Mouse (Mus musculus) heart, embryonic 11.5 days (tissue): Measurements from ENCODE around the gene Man2c1. TPM values are rescaled to one million over a fixed set of nuclear protein-coding genes. Genes with fewer than 3 reads are reported as not detected.

ENCODE experiments used
- ATAC-seq: fragments of 200-750 bp; cut with Nextera tagmentation; replicated peaks from 2 replicates; pipeline ENCODE4 v1.8.0; 2017; ENCODE audit warnings: moderate library complexity; ENCODE audit not compliant: insufficient number of reproducible peaks, low FRiP score, low TSS enrichment
- H3K27ac ChIP-seq: fragments of 300-500 bp; sonication (generic); 2 replicates; pipeline ENCODE4 v1.5.1; 2014; ENCODE audit warnings: mild to moderate bottlenecking, low read depth, low read length
- H3K27me3 ChIP-seq: fragments of 300-500 bp; sonication (generic); 2 replicates; pipeline ENCODE4 v1.6.1; 2014; ENCODE audit warnings: mild to moderate bottlenecking, low read length, mixed read lengths; ENCODE audit not compliant: control insufficient read depth, insufficient read depth
- H3K36me3 ChIP-seq: fragments of 300-500 bp; sonication (generic); 2 replicates; pipeline ENCODE4 v1.6.1; 2014; ENCODE audit warnings: mild to moderate bottlenecking, low read length, moderate library complexity, mixed read lengths; ENCODE audit not compliant: control insufficient read depth, insufficient read depth
- H3K4me1 ChIP-seq: fragments of 300-500 bp; sonication (generic); 2 replicates; pipeline ENCODE4 v1.6.1; 2014; ENCODE audit warnings: low read length; ENCODE audit not compliant: control insufficient read depth, insufficient read depth
- H3K4me2 ChIP-seq: fragments of 300-500 bp; sonication (generic); 2 replicates; pipeline ENCODE4 v1.6.1; 2014; ENCODE audit warnings: mild to moderate bottlenecking, moderate library complexity
- H3K4me3 ChIP-seq: fragments of 300-500 bp; sonication (generic); 2 replicates; pipeline ENCODE4 v1.5.1; 2014; ENCODE audit warnings: low read depth, low read length
- H3K9ac ChIP-seq: fragments of 300-500 bp; sonication (generic); 2 replicates; pipeline ENCODE4 v1.6.1; 2014; ENCODE audit warnings: mild to moderate bottlenecking, low read depth, low read length, moderate library complexity
- H3K9me3 ChIP-seq: fragments of 300-500 bp; sonication (generic); replicated peaks from 2 replicates; pipeline ENCODE4 v1.6.1; 2016; ENCODE audit warnings: low read length; ENCODE audit not compliant: control insufficient read depth
- WGBS: fragments of 180-500 bp; shearing (Covaris S2); extraction: QIAGEN DNeasy Blood & Tissue Kit; methylation state at CpG from one replicate; pipeline ENCODE4 v1.1.7; 2014; ENCODE audit not compliant: insufficient replicate concordance; 5-methylcytosine and 5-hydroxymethylcytosine counted together
- polyA plus RNA-seq: library from polyadenylated mRNA; unstranded; fragments of >200 nt; fragmentation: Nextera tagmentation; extraction: Ambion mirVana; gene quantifications from 2 replicates; pipeline ENCODE4 v1.2.1, GENCODE M21; 2014

Man2c1 gene
- polyA plus RNA-seq, 1 experiment from 2014 or later = 22.0 TPM

- Histone ChIP-seq H3K4me3 (no peak overlapping the region), H3K4me2 (no peak overlapping the region), H3K27ac (no peak overlapping the region), H3K27me3 (no peaks in the 10 kb centered on the region), H3K9ac (no peak overlapping the region), H3K36me3 (peaks cover 24% of the 10 kb centered on the region), H3K9me3 (no peaks in the 10 kb centered on the region), H3K4me1 (no peaks in the 10 kb centered on the region)
- WGBS = 83% methylated on average over 5 of the region's 5 CpGs
- ATAC-seq = no peak
These were observed 9.1 kb downstream of the Man2c1 start for GRCm38 (mm10) chr9:57139571-57139970.

- no peak for ATAC-seq
- Histone ChIP-seq H3K27ac (no peak overlapping the region), H3K36me3 (peaks cover 20% of the 10 kb centered on the region)
These were observed 11.2 kb downstream of the Man2c1 start for GRCm38 (mm10) chr9:57141417-57142353.

GRCm38 (mm10) chr9:57143212-57143611 lies 12.7 kb downstream of the Man2c1 start:
- Histone ChIP-seq H3K4me1 (peaks cover 4% of the 10 kb centered on the region; the same call in 1 of the 2 replicates), H3K27me3 (no peaks in the 10 kb centered on the region), H3K9ac (no peak overlapping the region), H3K4me3 (no peak overlapping the region), H3K27ac (no peak overlapping the region), H3K4me2 (no peak overlapping the region), H3K9me3 (no peaks in the 10 kb centered on the region), H3K36me3 (peaks cover 14% of the 10 kb centered on the region)
- ATAC-seq = no peak
- WGBS = 81% methylated on average over 11 of the region's 11 CpGs

More at GRCm38 (mm10) chr9:57141417-57142353, 11.2 kb downstream of the Man2c1 start:
- no peaks in the 10 kb centered on the region for H3K9me3 ChIP-seq
- H3K4me3 ChIP-seq = no peak overlapping the region
- 81% methylated on average over 17 of the region's 17 CpGs for WGBS
- H3K4me2 ChIP-seq = no peak overlapping the region
- no peak overlapping the region for H3K9ac ChIP-seq
- no peaks in the 10 kb centered on the region for H3K4me1 ChIP-seq
- no peaks in the 10 kb centered on the region for H3K27me3 ChIP-seq

- no peak overlapping the region for H3K4me2 ChIP-seq
- no peak overlapping the region for H3K27ac ChIP-seq
- 89% methylated on average over 8 of the region's 8 CpGs for WGBS
- H3K36me3 ChIP-seq = peaks cover 9% of the 10 kb centered on the region
- no peaks in the 10 kb centered on the region for H3K9me3 ChIP-seq
- no peak for ATAC-seq
- peaks cover 4% of the 10 kb centered on the region; the same call in 1 of the 2 replicates for H3K4me1 ChIP-seq
- H3K4me3 ChIP-seq = no peak overlapping the region
- no peak overlapping the region for H3K9ac ChIP-seq
- no peaks in the 10 kb centered on the region for H3K27me3 ChIP-seq
These were observed 14.3 kb downstream of the Man2c1 start for GRCm38 (mm10) chr9:57144830-57145229.

GRCm38 (mm10) chr9:57146451-57147066 lies 16.1 kb downstream of the Man2c1 start:
- Histone ChIP-seq H3K4me1 (peaks cover 4% of the 10 kb centered on the region; the same call in 1 of the 2 replicates), H3K4me3 (no peak overlapping the region), H3K36me3 (no peaks in the 10 kb centered on the region), H3K9me3 (no peaks in the 10 kb centered on the region), H3K27ac (no peak overlapping the region), H3K4me2 (peak overlapping the region; percentile 89; the same call in 1 of the 2 replicates), H3K9ac (peak overlapping the region; percentile 82; the same call in 1 of the 2 replicates), H3K27me3 (no peaks in the 10 kb centered on the region)
- ATAC-seq = no peak
- WGBS = 84% methylated on average over 17 of the region's 17 CpGs

GRCm38 (mm10) chr9:57147205-57148143 lies 17.0 kb downstream of the Man2c1 start:
- peak overlapping the region; percentile 54 for H3K4me3 ChIP-seq
- no peaks in the 10 kb centered on the region for H3K36me3 ChIP-seq
- peak overlapping the region; percentile 89 for H3K4me2 ChIP-seq
- H3K27me3 ChIP-seq = no peaks in the 10 kb centered on the region
- no peak for ATAC-seq
- H3K4me1 ChIP-seq = peaks cover 4% of the 10 kb centered on the region; the same call in 1 of the 2 replicates
- 5% methylated on average over 19 of the region's 19 CpGs for WGBS
- peak overlapping the region; percentile 82 for H3K9ac ChIP-seq
- no peaks in the 10 kb centered on the region for H3K9me3 ChIP-seq
- peak overlapping the region; percentile 75 for H3K27ac ChIP-seq

- Histone ChIP-seq H3K27me3 (no peaks in the 10 kb centered on the region), H3K4me1 (peaks cover 4% of the 10 kb centered on the region; the same call in 1 of the 2 replicates), H3K4me2 (peak within 1 kb of the TSS; percentile 89), H3K36me3 (no peaks in the 10 kb centered on the region), H3K9me3 (no peaks in the 10 kb centered on the region), H3K9ac (peak within 1 kb of the TSS; percentile 82), H3K27ac (peak within 1 kb of the TSS; percentile 75), H3K4me3 (peak within 1 kb of the TSS; percentile 54)
- ATAC-seq = peak; percentile 82
- 2% methylated on average over 27 of the region's 27 CpGs for WGBS
These were observed 17.8 kb downstream of the Man2c1 start, which contains the start of gene Neil1 for GRCm38 (mm10) chr9:57148144-57148878. Gene Neil1 (minus strand): TSS chr9:57148305.
